Mouse (Mus musculus) CH12.LX (cell line): ENCODE measurements around the gene Trim41. TPM values are rescaled to one million over a fixed set of nuclear protein-coding genes. Genes with fewer than 3 reads are reported as not detected.

ENCODE experiments used
- DNase-seq: peaks from one replicate; pipeline ENCODE4 v3.0.0-alpha.2; 2013; ENCODE audit errors: extremely low read depth
- H3K27ac ChIP-seq: 2 replicates; pipeline ENCODE4 v1.5.1; 2012; ENCODE audit warnings: low read depth, mild to moderate bottlenecking, control low read depth, moderate library complexity; ENCODE audit not compliant: insufficient read depth
- H3K27me3 ChIP-seq: replicated peaks from 2 replicates; pipeline ENCODE3; 2012; ENCODE audit warnings: inconsistent platforms
- H3K36me3 ChIP-seq, 2 experiments: replicated peaks in 1 of 2; 2 replicates each; pipeline versions ENCODE3 to v1.6.1; 2012; ENCODE audit warnings: inconsistent platforms in 1 of 2, low read length in 1 of 2, mild to moderate bottlenecking in 1 of 2, mixed read lengths in 1 of 2, moderate library complexity in 1 of 2; ENCODE audit not compliant: control insufficient read depth in 1 of 2, insufficient read depth in 1 of 2
- H3K4me1 ChIP-seq, 2 experiments: 2 replicates each; pipeline ENCODE4 v1.6.1; 2012; ENCODE audit warnings: inconsistent platforms in 1 of 2, moderate library complexity in 1 of 2; ENCODE audit not compliant: insufficient read depth in 2 of 2, control insufficient read depth in 1 of 2
- H3K4me2 ChIP-seq: 2 replicates; pipeline ENCODE4 v1.6.1; 2012; ENCODE audit warnings: low read depth, mild to moderate bottlenecking, control low read depth; ENCODE audit not compliant: poor library complexity, insufficient read depth, severe bottlenecking
- H3K4me3 ChIP-seq, 3 experiments: fragments of 150-350 bp in 1 of 3; sonication (generic) in 1 of 3; replicated peaks in 1 of 3; 2 replicates each; pipeline versions ENCODE3 to v1.5.1; 2011 to 2012; ENCODE audit warnings: low read depth in 2 of 3, low read length in 2 of 3, mild to moderate bottlenecking in 2 of 3, moderate library complexity in 2 of 3, control low read depth in 1 of 3, improper control_type of control experiment in 1 of 3, inconsistent platforms in 1 of 3, mixed read lengths in 1 of 3; ENCODE audit not compliant: poor library complexity in 1 of 3
- H3K79me2 ChIP-seq: replicated peaks from 2 replicates; pipeline ENCODE4 v1.6.1; 2012; ENCODE audit warnings: mild to moderate bottlenecking, moderate library complexity; ENCODE audit not compliant: control insufficient read depth, poor library complexity, insufficient read depth, severe bottlenecking; ENCODE audit errors: extremely low read depth
- H3K9ac ChIP-seq: 2 replicates; pipeline ENCODE4 v1.6.1; 2012; ENCODE audit warnings: low read depth, mild to moderate bottlenecking, control low read depth, moderate library complexity; ENCODE audit not compliant: insufficient read depth
- H3K9me3 ChIP-seq: replicated peaks from 2 replicates; pipeline ENCODE3; 2012; ENCODE audit warnings: low read length, inconsistent platforms, mixed read lengths
- BHLHE40 ChIP-seq: IDR thresholded peaks from 2 replicates; pipeline ENCODE4 v1.6.1; 2011; ENCODE audit warnings: mild to moderate bottlenecking, low read depth, low read length, improper control_type of control experiment
- CHD2 ChIP-seq: IDR thresholded peaks from 2 replicates; pipeline ENCODE4 v1.6.1; 2011; ENCODE audit warnings: low read length, improper control_type of control experiment
- E2F4 ChIP-seq: IDR thresholded peaks from 2 replicates; pipeline ENCODE4 v1.6.1; 2011; ENCODE audit warnings: low read depth, low read length, improper control_type of control experiment; ENCODE audit not compliant: insufficient replicate concordance
- ELF1 ChIP-seq: IDR thresholded peaks from 2 replicates; pipeline ENCODE4 v1.6.1; 2014; ENCODE audit warnings: low read depth, mild to moderate bottlenecking, inconsistent platforms, low read length, improper control_type of control experiment
- EP300 ChIP-seq: IDR thresholded peaks from 2 replicates; pipeline ENCODE4 v1.6.1; 2011; ENCODE audit warnings: low read length, improper control_type of control experiment
- HCFC1 ChIP-seq: IDR thresholded peaks from 2 replicates; pipeline ENCODE4 v1.6.1; 2012; ENCODE audit warnings: low read depth, mild to moderate bottlenecking, inconsistent platforms, low read length, improper control_type of control experiment
- IRF4 ChIP-seq: IDR thresholded peaks from 2 replicates; pipeline ENCODE4 v1.6.1; 2014; ENCODE audit warnings: low read depth, mild to moderate bottlenecking, inconsistent platforms, low read length, improper control_type of control experiment
- JUND ChIP-seq: conservative IDR thresholded peaks from 2 replicates; pipeline ENCODE4 v1.6.1; 2011; ENCODE audit warnings: low read depth, low read length, improper control_type of control experiment
- KAT2A ChIP-seq: IDR thresholded peaks from 2 replicates; pipeline ENCODE4 v1.6.1; 2012; ENCODE audit warnings: low read length, improper control_type of control experiment, inconsistent platforms; ENCODE audit not compliant: insufficient replicate concordance
- MAFK ChIP-seq: IDR thresholded peaks from 2 replicates; pipeline ENCODE4 v1.6.1; 2011; ENCODE audit warnings: low read length, improper control_type of control experiment; ENCODE audit not compliant: insufficient replicate concordance
- MAZ ChIP-seq: IDR thresholded peaks from 2 replicates; pipeline ENCODE4 v1.6.1; 2012; ENCODE audit warnings: low read depth, mild to moderate bottlenecking, inconsistent platforms, low read length, improper control_type of control experiment, moderate library complexity
- MXI1 ChIP-seq: IDR thresholded peaks from 2 replicates; pipeline ENCODE4 v1.6.1; 2011; ENCODE audit warnings: mild to moderate bottlenecking, low read depth, low read length, improper control_type of control experiment
- NRF1 ChIP-seq: IDR thresholded peaks from 2 replicates; pipeline ENCODE4 v1.6.1; 2014; ENCODE audit warnings: low read depth, mild to moderate bottlenecking, inconsistent platforms, low read length, improper control_type of control experiment, moderate library complexity
- PAX5 ChIP-seq: IDR thresholded peaks from 2 replicates; pipeline ENCODE4 v1.6.1; 2012; ENCODE audit warnings: low read length, inconsistent platforms, mixed read lengths
- POLR2A ChIP-seq: IDR thresholded peaks from 2 replicates; pipeline ENCODE4 v1.6.1; 2011; ENCODE audit warnings: low read depth, mild to moderate bottlenecking, improper control_type of control experiment, low read length
- POLR2AphosphoS2 ChIP-seq: IDR thresholded peaks from 2 replicates; pipeline ENCODE4 v1.6.1; 2011; ENCODE audit warnings: low read depth, low read length, improper control_type of control experiment
- RAD21 ChIP-seq: IDR thresholded peaks from 2 replicates; pipeline ENCODE4 v1.6.1; 2011; ENCODE audit warnings: low read depth, mild to moderate bottlenecking, low read length, improper control_type of control experiment, moderate library complexity
- RCOR1 ChIP-seq: conservative IDR thresholded peaks from 2 replicates; pipeline ENCODE4 v1.6.1; 2012; ENCODE audit warnings: low read depth, mild to moderate bottlenecking, inconsistent platforms, low read length, improper control_type of control experiment
- SIN3A ChIP-seq: IDR thresholded peaks from 2 replicates; pipeline ENCODE4 v1.6.1; 2012; ENCODE audit warnings: low read length, improper control_type of control experiment, inconsistent platforms
- SMC3 ChIP-seq: IDR thresholded peaks from 2 replicates; pipeline ENCODE4 v1.6.1; 2011; ENCODE audit warnings: low read depth, low read length, improper control_type of control experiment
- USF2 ChIP-seq: conservative IDR thresholded peaks from 2 replicates; pipeline ENCODE4 v1.6.1; 2011; ENCODE audit warnings: low read depth, low read length, improper control_type of control experiment
- ZC3H11A ChIP-seq: IDR thresholded peaks from 2 replicates; pipeline ENCODE4 v1.6.1; 2012; ENCODE audit warnings: low read depth, mild to moderate bottlenecking, inconsistent platforms, low read length, improper control_type of control experiment
- ZMIZ1 ChIP-seq: IDR thresholded peaks from 2 replicates; pipeline ENCODE4 v1.6.1; 2012; ENCODE audit warnings: low read depth, mild to moderate bottlenecking, inconsistent platforms, low read length, improper control_type of control experiment
- ZNF384 ChIP-seq: IDR thresholded peaks from 2 replicates; pipeline ENCODE4 v1.6.1; 2012; ENCODE audit warnings: low read depth, low read length, improper control_type of control experiment, inconsistent platforms
- dilution Hi-C: fragments of 300-500 bp; cut with MboI; formaldehyde crosslinking; loops from 2 replicates; pipeline ENCODE4 v1.14.3; 2020; ENCODE audit warnings: low sequenced_read_pairs; ENCODE audit not compliant: extremely low pct_unique_long_range_greater_than_20kb, extremely low pct_ligation_motif_present
- in situ Hi-C: fragments of 300-500 bp; cut with MboI; formaldehyde crosslinking; loops from 3 replicates; pipeline ENCODE4 v1.14.3; 2019; ENCODE audit warnings: low sequenced_read_pairs, low pct_ligation_motif_present, low pct_unique_long_range_greater_than_20kb, mixed read lengths
- polyA plus RNA-seq: library from polyadenylated mRNA; unstranded; fragments of >175 nt; gene quantifications from 2 replicates; pipeline ENCODE4 v1.2.1, GENCODE M21; 2012; ENCODE audit warnings: low read depth; ENCODE audit not compliant: insufficient read length
- total RNA-seq, 2 experiments: library from RNA; depleted of rRNA; stranded (reverse); fragments of 300-350 nt in 1 of 2; fragments of >200 nt in 1 of 2; gene quantifications; 2 replicates each; pipeline ENCODE4 v1.2.3; 2012 to 2014

Gene Trim41
- total and polyA plus RNA-seq, 3 experiments: 18.8 to 51.6 (median 36.0) TPM

GRCm38 (mm10) chr11:48808737-48809433 lies 8.3 kb downstream of the Trim41 start:
- no peak for TF ChIP-seq ZC3H11A
- no peak for TF ChIP-seq JUND
- TF ChIP-seq NRF1: no peak
- no peak for TF ChIP-seq IRF4
- TF ChIP-seq POLR2A: peak; percentile 51
- no peak; the same call in 1 of the 2 replicates for TF ChIP-seq SIN3A
- TF ChIP-seq KAT2A: no peak
- peak; percentile 11; the same call in 1 of the 2 replicates for TF ChIP-seq POLR2AphosphoS2
- no peak for TF ChIP-seq ZNF384
- no peak for TF ChIP-seq MAZ
- no peak for TF ChIP-seq SMC3
- TF ChIP-seq HCFC1: no peak
- no peak for TF ChIP-seq ELF1
- no peak for TF ChIP-seq RCOR1
- TF ChIP-seq CHD2: 0 out of 2 replicates have a peak, but pooled peaks have one; percentile 7
- TF ChIP-seq EP300: no peak
- no peak for TF ChIP-seq PAX5
- TF ChIP-seq MAFK: no peak
- TF ChIP-seq BHLHE40: no peak
- TF ChIP-seq ZMIZ1: peak; percentile 65
- no peak for TF ChIP-seq MXI1
- TF ChIP-seq USF2: no peak
- no peak for TF ChIP-seq E2F4
- TF ChIP-seq RAD21: no peak
- Histone ChIP-seq H3K79me2 (peaks cover 10% of the 10 kb centered on the region), H3K4me2 (no peak overlapping the region), H3K9ac (no peak overlapping the region), H3K4me3 (no peak overlapping the region), H3K4me1 (peaks cover 3 to 54% of the 10 kb centered on the region in 2 experiments; a peak in 3 of 4 replicates), H3K9me3 (no peaks in the 10 kb centered on the region), H3K27ac (no peak overlapping the region), H3K27me3 (no peaks in the 10 kb centered on the region), H3K36me3 (peaks cover 85 to 97% of the 10 kb centered on the region in 2 experiments)
- in situ Hi-C loops: no loop called here
- dilution Hi-C loops: no loop called here
- no peak for DNase-seq
